Mouse (Mus musculus) embryonic facial prominence, embryonic 12.5 days (tissue): ENCODE results near the gene Bax. TPM values are rescaled to one million over a fixed set of nuclear protein-coding genes. Genes with fewer than 3 reads are reported as not detected.
"Not testable (repeated sequence)": the region's sequence is repeated elsewhere in the genome, so short reads cannot be mapped to it uniquely, and the experiment has no call there.

ENCODE experiments used
- ATAC-seq: fragments of 200-750 bp; cut with Nextera tagmentation; 2 replicates; pipeline ENCODE4 v1.8.0; 2017; ENCODE audit not compliant: insufficient number of reproducible peaks, insufficient read depth, low FRiP score, low TSS enrichment
- H3K27ac ChIP-seq: fragments of 300-500 bp; sonication (generic); 2 replicates; pipeline ENCODE4 v1.5.1; 2016; ENCODE audit warnings: mild to moderate bottlenecking
- H3K27me3 ChIP-seq: fragments of 300-500 bp; sonication (generic); 2 replicates; pipeline ENCODE4 v1.6.1; 2016; ENCODE audit warnings: mild to moderate bottlenecking, moderate library complexity
- H3K36me3 ChIP-seq: fragments of 300-500 bp; sonication (generic); 2 replicates; pipeline ENCODE4 v1.6.1; 2016; ENCODE audit warnings: mild to moderate bottlenecking
- H3K4me1 ChIP-seq: fragments of 300-500 bp; sonication (generic); 2 replicates; pipeline ENCODE4 v1.6.1; 2016
- H3K4me2 ChIP-seq: fragments of 300-500 bp; sonication (generic); replicated peaks from 2 replicates; pipeline ENCODE4 v1.6.1; 2016; ENCODE audit warnings: mild to moderate bottlenecking, moderate library complexity
- H3K4me3 ChIP-seq: fragments of 300-500 bp; sonication (generic); 2 replicates; pipeline ENCODE4 v1.5.1; 2016; ENCODE audit warnings: mild to moderate bottlenecking
- H3K9ac ChIP-seq: fragments of 300-500 bp; sonication (generic); 2 replicates; pipeline ENCODE4 v1.6.1; 2016; ENCODE audit warnings: mild to moderate bottlenecking, moderate library complexity
- H3K9me3 ChIP-seq: fragments of 300-500 bp; sonication (generic); 2 replicates; pipeline ENCODE4 v1.6.1; 2016; ENCODE audit warnings: mild to moderate bottlenecking, moderate library complexity
- WGBS: fragments of 180-500 bp; shearing (Covaris S2); methylation state at CpG from one replicate; pipeline ENCODE4 v1.1.7; 2016; 5-methylcytosine and 5-hydroxymethylcytosine counted together
- polyA plus RNA-seq: library from polyadenylated mRNA; unstranded; fragments of >200 nt; fragmentation: Nextera tagmentation; extraction: Ambion mirVana; gene quantifications from 2 replicates; pipeline ENCODE4 v1.2.1, GENCODE M21; 2016

Gene Bax
- polyA plus RNA-seq, 1 experiment from 2014 or later = 224 TPM

- Histone ChIP-seq H3K9me3 (no peaks in the 10 kb centered on the region), H3K27ac (no peak overlapping the region), H3K9ac (no peak overlapping the region), H3K4me3 (no peak overlapping the region), H3K4me1 (no peaks in the 10 kb centered on the region), H3K4me2 (no peak overlapping the region), H3K36me3 (no peaks in the 10 kb centered on the region), H3K27me3 (no peaks in the 10 kb centered on the region)
- 92% methylated on average over 7 of the region's 7 CpGs for WGBS
- no peak for ATAC-seq
Measured at GRCm38 (mm10) chr7:45478774-45479173, 12.1 kb upstream of the Bax start.

DNA sequence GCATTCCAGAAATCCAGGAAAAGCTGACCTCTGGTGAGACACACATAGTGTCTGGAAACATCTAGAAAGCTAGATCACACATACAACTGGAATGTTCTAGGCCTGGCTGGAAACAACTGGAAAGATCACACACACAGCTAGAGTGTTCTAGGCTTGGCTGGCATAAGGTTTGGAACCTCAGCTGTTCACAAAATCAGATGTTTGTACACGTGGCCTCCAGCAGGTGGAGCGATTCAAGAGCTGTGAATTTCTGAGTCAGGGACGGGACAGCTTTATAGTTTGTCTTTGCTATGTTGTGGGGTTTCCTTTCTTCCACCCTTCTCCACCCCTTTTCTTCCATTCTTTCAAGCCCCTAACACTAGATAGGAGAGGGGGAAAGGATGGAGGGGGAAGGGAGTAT, 10.3 kb upstream of the Bax start:
- Histone ChIP-seq H3K9me3 (no peaks in the 10 kb centered on the region), H3K27ac (no peak overlapping the region), H3K36me3 (no peaks in the 10 kb centered on the region), H3K4me1 (no peaks in the 10 kb centered on the region), H3K4me3 (no peak overlapping the region), H3K9ac (no peak overlapping the region), H3K27me3 (no peaks in the 10 kb centered on the region), H3K4me2 (no peak overlapping the region)
- 12% methylated on average over 3 of the region's 3 CpGs for WGBS
- ATAC-seq = no peak

DNA sequence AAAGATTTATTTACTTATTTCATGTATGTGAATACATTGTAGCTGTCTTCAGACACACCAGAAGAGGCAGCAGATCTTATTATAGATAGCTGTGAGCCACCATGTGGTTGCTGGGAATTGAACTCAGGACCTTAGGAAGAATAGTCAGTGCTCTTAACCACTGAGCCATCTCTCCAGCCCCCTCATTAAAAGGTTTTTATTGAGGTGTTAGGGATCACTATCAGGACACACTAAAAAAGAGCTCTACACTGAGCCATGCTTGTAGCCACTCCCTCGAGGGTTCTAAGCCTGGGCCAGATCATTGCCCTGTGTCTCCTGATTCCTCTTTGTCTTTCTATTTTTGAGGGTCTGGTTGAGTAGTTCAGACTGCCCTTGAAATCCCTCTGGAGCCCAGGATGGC, 9.8 kb upstream of the Bax start:
- H3K36me3 ChIP-seq = no peaks in the 10 kb centered on the region
- ATAC-seq = no peak
- 61% methylated on average over 1 of the region's 1 CpGs for WGBS

GRCm38 (mm10) chr7:45475291-45475969, 8.7 kb upstream of the Bax start:
- Histone ChIP-seq H3K27me3 (no peaks in the 10 kb centered on the region), H3K4me1 (no peaks in the 10 kb centered on the region), H3K27ac (no peak overlapping the region), H3K9me3 (no peaks in the 10 kb centered on the region), H3K36me3 (no peaks in the 10 kb centered on the region), H3K4me2 (peak overlapping the region; percentile 36), H3K9ac (no peak overlapping the region), H3K4me3 (peak overlapping the region; percentile 17; the same call in 1 of the 2 replicates)
- no peak for ATAC-seq
- 70% methylated on average over 16 of the region's 16 CpGs for WGBS

More for the DNA sequence above, 9.8 kb upstream of the Bax start:
- H3K27me3 ChIP-seq = no peaks in the 10 kb centered on the region
- H3K4me3 ChIP-seq = no peak overlapping the region
- no peaks in the 10 kb centered on the region for H3K4me1 ChIP-seq
- no peak overlapping the region for H3K27ac ChIP-seq
- no peak overlapping the region for H3K4me2 ChIP-seq
- no peaks in the 10 kb centered on the region for H3K9me3 ChIP-seq
- no peak overlapping the region for H3K9ac ChIP-seq

DNA sequence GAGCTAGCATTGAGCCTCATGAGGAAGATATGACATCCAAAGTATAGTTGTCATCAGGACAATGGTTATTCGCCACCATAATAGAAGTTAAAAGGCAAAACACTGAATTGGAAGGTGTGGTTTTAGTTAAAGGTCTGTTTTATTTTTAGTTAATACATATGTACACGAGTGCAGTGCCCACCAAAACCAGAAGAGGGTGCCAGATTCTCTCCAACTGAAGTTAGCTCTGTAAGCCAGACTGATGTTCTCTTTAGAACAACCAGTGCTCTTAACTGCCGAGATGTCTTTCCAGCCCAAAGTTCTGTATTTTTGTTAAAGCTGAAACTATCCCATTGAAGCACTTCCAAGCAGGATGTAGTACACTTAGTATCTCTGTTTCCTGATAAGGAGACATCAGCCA, 4.2 kb upstream of the Bax start:
- no peaks in the 10 kb centered on the region for H3K36me3 ChIP-seq
- no peak for ATAC-seq
- H3K27me3 ChIP-seq = no peaks in the 10 kb centered on the region
- peaks cover 3% of the 10 kb centered on the region for H3K4me1 ChIP-seq
- H3K27ac ChIP-seq = no peak overlapping the region
- H3K9ac ChIP-seq = no peak overlapping the region
- WGBS = 3% methylated on average over 3 of the region's 3 CpGs
- no peak overlapping the region for H3K4me3 ChIP-seq
- no peak overlapping the region for H3K4me2 ChIP-seq
- H3K9me3 ChIP-seq = no peaks in the 10 kb centered on the region

DNA sequence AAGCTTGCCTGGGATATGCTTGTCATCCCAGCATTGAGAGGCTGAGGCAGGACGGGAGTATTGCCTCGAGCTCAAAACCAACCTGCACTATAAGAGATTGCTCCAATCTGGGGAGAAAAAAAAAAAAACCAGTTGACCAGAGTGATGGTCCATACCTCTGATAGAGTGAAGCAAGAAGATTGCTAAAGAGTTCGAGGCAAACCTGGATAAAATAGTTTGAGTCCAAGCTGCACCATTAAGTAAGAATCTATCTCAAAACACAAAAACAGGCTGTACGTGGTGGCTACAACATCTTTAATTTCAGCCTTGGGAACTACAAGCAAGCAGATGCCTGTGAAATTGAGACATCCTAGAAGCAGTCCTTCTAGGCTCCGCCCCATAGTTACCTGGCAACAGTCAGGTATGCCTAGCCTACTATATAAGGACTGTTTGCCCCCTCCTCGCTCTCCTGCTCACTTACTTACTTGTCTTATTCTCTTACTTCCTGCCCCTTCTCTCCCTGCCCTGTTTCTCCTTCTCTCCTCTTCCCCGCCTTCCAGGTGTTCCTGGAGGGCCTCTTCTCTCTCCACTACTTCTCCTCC, 482 bp upstream of the Bax start:
- Histone ChIP-seq H3K4me3 (peak overlapping the region; percentile 84), H3K9ac (no peak overlapping the region; the same call in 1 of the 2 replicates), H3K36me3 (peaks cover 27% of the 10 kb centered on the region), H3K4me2 (peak overlapping the region; percentile 84), H3K27ac (no peak overlapping the region), H3K4me1 (peaks cover 12% of the 10 kb centered on the region), H3K9me3 (no peaks in the 10 kb centered on the region), H3K27me3 (no peaks in the 10 kb centered on the region)
- ATAC-seq = no peak
- 31% methylated on average over 7 of the region's 7 CpGs for WGBS

- ATAC-seq = no peak
- Histone ChIP-seq H3K27me3 (no peaks in the 10 kb centered on the region), H3K4me1 (peaks cover 17% of the 10 kb centered on the region), H3K9me3 (no peaks in the 10 kb centered on the region), H3K4me3 (peak overlapping the region; percentile 84), H3K9ac (peak overlapping the region; percentile 86), H3K36me3 (peaks cover 35% of the 10 kb centered on the region), H3K4me2 (peak overlapping the region; percentile 84), H3K27ac (no peak overlapping the region)
- WGBS = 82% methylated on average over 9 of the region's 9 CpGs
Measured at GRCm38 (mm10) chr7:45465549-45465948, 1.1 kb downstream of the Bax start.

DNA sequence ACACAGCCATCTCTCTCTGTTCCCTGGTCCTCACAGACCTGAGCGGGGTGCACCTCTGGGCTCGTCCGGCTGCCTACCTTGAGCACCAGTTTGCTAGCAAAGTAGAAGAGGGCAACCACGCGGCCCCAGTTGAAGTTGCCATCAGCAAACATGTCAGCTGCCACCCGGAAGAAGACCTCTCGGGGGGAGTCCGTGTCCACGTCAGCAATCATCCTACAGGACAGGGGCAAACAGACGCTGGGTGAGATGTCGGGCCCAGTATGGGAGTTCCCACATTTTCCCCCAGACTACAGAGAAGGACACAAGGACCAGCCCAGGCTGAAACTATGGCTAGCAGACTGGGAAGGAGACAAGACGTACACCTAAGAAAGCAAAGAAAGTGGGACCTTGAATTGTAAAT, 1.6 kb downstream of the Bax start:
- Histone ChIP-seq H3K9ac (peak overlapping the region; percentile 86; the same call in 1 of the 2 replicates), H3K4me2 (no peak overlapping the region)
- WGBS = 94% methylated on average over 12 of the region's 12 CpGs

GRCm38 (mm10) chr7:45463987-45464778, 2.5 kb downstream of the Bax start:
- H3K27ac ChIP-seq = no peak overlapping the region
- ATAC-seq = no peak
- H3K4me3 ChIP-seq = no peak overlapping the region
- H3K9ac ChIP-seq = no peak overlapping the region
- H3K36me3 ChIP-seq = peaks cover 35% of the 10 kb centered on the region
- no peak overlapping the region for H3K4me2 ChIP-seq
- H3K4me1 ChIP-seq = peaks cover 22% of the 10 kb centered on the region
- no peaks in the 10 kb centered on the region for H3K27me3 ChIP-seq
- 95% methylated on average over 7 of the region's 7 CpGs for WGBS
- H3K9me3 ChIP-seq = no peaks in the 10 kb centered on the region

More for the DNA sequence above, 1.6 kb downstream of the Bax start:
- Histone ChIP-seq H3K27me3 (no peaks in the 10 kb centered on the region), H3K4me1 (peaks cover 22% of the 10 kb centered on the region), H3K9me3 (no peaks in the 10 kb centered on the region), H3K36me3 (peaks cover 35% of the 10 kb centered on the region), H3K27ac (no peak overlapping the region), H3K4me3 (peak overlapping the region; percentile 84)
- ATAC-seq = no peak

GRCm38 (mm10) chr7:45462868-45463267, 3.8 kb downstream of the Bax start:
- Histone ChIP-seq H3K4me1 (peaks cover 27% of the 10 kb centered on the region), H3K36me3 (peaks cover 40% of the 10 kb centered on the region)
- not testable (repeated sequence) for H3K9me3 ChIP-seq, H3K27me3 ChIP-seq, ATAC-seq, H3K9ac ChIP-seq, H3K27ac ChIP-seq, H3K4me2 ChIP-seq, H3K4me3 ChIP-seq
- 80% methylated on average over 4 of the region's 4 CpGs for WGBS

GRCm38 (mm10) chr7:45462325-45462724, 4.4 kb downstream of the Bax start:
- no peak overlapping the region for H3K4me2 ChIP-seq
- peaks cover 32% of the 10 kb centered on the region for H3K4me1 ChIP-seq
- no peaks in the 10 kb centered on the region for H3K9me3 ChIP-seq
- no peaks in the 10 kb centered on the region for H3K27me3 ChIP-seq
- no peak overlapping the region for H3K27ac ChIP-seq
- WGBS = 84% methylated on average over 4 of the region's 4 CpGs
- H3K36me3 ChIP-seq = peaks cover 45% of the 10 kb centered on the region
- H3K9ac ChIP-seq = no peak overlapping the region
- no peak overlapping the region for H3K4me3 ChIP-seq
- no peak for ATAC-seq

DNA sequence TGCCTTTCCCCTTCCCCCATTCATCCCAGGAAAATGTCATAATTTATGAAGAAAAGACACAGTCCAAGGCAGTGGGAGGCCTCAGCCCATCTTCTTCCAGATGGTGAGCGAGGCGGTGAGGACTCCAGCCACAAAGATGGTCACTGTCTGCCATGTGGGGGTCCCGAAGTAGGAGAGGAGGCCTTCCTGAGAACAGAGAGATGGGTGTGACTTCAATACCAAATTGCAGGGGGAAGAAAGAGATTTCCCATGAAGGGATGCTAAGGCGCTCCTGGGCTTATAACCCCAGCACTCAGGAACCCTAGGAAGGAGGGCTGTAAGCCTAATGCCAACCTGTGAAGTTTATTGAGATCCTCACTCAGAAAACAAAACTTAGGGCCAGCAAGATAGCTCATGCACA, 4.9 kb downstream of the Bax start:
- ATAC-seq = no peak
- Histone ChIP-seq H3K27ac (peak overlapping the region; percentile 80), H3K4me2 (no peak overlapping the region), H3K27me3 (no peaks in the 10 kb centered on the region), H3K9me3 (no peaks in the 10 kb centered on the region), H3K4me3 (no peak overlapping the region), H3K36me3 (peaks cover 51% of the 10 kb centered on the region), H3K4me1 (peaks cover 36% of the 10 kb centered on the region), H3K9ac (no peak overlapping the region)
- 89% methylated on average over 4 of the region's 4 CpGs for WGBS
